Mouse (Mus musculus) cerebellum, postnatal 25 days (tissue): ENCODE measurements around the gene Arl4a.

ENCODE experiments used
- DNase-seq, 2 experiments: peaks; one replicate each; pipeline ENCODE4 v3.0.0; 2021; ENCODE audit warnings: mixed read lengths in 2 of 2

The Arl4a gene

DNA sequence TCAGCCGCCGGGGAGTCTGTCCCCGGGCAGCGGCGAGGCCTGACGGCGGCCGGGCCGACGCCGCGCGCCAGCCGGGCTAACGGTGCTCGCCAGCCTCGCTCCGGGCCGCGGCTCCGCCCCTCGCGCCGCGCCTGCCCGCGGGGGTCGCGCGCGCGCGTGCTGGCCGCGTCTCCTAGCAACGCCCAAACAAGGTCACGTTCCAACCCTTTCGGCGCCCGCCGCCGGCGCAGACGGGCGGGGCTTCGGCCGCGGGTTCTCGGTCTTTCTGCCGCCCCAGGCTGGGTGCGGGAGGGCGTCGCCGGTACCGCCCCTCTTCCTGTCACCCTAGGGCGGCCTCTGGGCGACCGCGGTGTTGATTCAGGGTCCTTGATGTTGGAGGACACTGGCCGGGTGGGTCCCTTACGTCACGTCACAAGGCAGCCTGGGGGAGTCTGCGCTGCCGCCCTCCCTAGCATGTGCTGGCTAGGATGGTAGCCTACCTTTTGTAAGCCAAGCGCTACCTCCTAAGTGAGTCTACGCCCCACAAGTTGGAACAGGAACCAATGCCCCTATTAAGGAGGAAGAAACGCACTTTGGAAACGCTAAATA lies at the start of gene Arl4a:
Arl4a (minus strand) TSS at position 150 of the 588 bp plus-strand sequence.
- DNase-seq, result peak; percentile 86 to 91

DNA sequence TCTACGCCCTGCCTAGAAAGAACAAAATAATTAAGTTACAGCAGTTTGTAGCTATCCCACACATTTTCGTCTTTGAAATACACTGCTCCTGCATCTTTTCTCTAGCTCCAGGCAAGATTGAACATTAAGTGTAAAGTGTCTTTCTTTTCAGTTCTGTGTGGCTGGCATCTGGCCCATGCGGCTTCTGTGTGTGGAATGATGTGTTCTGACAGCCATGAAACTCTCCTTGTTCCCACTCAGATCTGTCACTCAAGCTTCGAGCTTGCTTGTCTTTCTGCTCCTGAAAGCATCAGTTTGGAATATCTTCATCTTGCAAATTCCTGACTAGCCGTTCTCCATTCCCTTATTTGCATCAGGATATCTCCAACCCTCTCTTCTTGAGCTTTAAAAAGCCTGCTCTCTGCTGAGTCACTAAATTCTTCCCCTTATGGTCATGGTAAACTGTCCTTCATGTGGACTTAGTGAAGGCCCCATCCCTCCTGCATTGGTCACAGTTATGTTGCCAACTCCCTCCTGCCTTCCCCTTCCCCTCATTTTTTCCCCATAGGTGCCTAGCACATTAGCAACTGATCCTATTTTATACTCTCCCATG lies 48.0 kb upstream of the Arl4a start:
- DNase-seq, result no peak

DNA sequence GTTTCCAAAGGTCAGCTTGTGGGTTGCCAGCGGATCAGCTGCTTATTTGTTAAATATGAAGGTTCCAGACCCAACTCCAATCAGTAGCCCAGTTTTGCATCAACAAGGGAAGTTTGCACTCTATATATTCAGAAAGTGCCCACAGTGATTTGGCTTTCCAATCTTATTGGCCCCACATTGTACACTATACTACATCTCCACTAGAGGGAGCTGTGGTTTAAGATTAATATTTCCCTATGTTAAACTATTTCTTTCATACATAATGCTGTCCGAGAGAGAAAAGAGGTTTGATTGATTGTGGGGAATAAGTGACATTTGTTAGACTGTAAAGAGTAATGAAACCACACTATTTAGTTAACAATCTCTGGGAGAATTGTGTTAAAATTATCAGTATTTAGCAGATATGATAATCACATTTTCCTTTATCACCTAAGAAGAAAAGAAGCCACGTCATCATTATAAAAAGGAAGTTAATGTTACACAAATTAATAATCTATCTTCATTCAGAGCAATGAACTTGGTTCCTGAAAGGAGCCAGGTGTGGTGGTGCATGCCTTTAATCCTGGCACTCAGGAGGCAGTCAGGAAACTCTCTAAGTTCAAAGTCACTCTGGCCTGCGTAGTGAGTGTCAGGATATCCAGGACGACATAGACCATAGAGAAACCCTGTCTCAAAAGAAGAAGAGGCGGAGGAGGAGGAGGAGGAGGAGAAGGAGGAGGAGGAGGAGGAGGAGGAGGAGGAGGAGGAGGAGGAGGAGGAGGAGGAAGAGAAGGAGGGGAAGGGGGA lies 44.8 kb upstream of the Arl4a start:
- no peak for DNase-seq

DNA sequence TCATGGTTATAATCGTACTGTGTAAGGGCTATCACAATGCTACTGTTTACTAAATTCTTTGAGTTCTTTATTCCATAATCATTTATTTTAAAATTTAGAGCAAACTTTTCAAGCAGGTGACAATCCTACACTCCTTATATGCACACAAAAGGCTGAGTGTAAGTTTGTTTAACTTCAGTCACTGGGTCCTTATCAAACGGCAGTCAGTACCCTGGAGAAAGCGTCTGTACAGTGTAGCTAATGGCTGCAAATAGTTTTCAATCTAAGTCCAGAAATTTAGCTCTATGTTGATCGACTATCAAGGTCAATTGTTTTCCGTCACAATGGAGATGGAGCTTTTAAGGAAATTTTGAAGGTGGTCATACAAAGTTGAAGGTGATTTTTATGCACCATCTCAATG lies 44.2 kb upstream of the Arl4a start:
- no peak for DNase-seq

DNA sequence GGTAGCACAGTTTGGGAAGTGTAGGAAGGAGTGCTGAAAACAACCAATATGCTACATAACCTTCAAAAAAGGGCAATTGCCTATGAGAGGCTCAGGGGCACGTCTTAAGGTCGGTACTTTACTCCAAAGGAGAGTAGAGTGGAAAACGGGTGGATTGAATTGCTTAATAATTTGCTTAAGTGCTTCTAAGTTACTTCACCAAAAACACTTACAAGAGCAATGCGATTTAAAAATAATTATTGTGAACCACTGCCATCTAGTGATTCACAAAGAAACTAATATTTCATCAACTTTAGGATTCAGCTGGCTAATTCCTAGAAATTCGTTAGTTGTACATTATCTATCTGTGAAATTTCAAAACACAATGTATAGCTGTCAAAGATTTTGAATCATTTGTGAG lies 35.8 kb upstream of the Arl4a start:
- no peak for DNase-seq

DNA sequence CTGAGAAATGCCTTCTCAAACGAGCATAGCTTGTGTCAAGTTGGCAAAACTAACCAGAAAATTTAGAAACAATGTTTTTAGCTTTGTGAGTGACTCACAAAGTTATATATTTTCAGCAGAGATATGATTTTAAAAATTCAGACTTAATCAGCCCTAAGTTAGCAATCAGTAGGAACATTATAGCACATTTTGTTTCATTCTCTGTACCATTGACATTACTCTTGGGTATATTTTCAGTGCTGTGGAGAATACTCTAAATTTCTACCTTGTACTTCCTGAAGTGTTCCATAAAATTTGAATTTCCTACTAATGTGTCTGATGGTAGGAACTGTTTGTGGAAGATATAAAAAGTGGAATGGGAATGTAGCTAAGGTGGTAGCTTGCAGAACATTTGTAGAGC lies 9.2 kb upstream of the Arl4a start:
- no peak for DNase-seq

DNA sequence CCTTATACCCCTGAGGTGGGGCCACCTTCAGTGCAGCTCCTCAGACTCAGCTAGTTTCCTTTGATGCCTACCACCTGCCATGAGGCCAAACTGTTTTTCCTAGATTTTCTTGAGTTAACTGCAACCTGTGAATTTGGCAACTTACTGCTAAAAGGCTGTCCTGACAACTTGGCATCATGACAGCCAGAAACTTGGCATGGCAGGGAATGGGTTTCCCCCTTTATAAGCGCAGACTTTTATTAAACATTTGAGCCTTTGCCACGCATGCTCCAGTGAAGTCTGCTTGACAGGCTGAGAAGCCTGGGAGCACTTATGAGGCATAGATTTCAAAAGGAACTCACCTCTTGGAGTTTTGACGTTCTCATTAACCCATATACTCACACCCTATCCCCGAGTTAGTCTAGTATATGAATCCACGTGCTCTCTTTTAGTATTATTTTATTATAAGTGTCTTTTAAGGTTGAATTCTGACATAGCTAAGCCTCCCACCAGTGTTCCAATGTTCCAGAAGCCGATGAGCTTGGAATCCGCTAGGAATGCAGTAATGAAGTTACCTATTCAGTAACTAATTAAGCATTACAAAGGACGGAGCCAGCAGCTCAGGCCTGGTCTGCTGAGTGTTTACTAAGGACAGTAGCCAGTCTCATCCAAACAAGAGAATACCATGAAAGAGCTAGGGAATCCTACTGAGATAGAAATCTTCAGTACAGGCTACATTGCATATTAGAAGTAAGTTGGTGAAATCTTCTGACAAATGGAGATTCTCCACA lies 6.2 kb upstream of the Arl4a start:
- DNase-seq, result no peak

DNA sequence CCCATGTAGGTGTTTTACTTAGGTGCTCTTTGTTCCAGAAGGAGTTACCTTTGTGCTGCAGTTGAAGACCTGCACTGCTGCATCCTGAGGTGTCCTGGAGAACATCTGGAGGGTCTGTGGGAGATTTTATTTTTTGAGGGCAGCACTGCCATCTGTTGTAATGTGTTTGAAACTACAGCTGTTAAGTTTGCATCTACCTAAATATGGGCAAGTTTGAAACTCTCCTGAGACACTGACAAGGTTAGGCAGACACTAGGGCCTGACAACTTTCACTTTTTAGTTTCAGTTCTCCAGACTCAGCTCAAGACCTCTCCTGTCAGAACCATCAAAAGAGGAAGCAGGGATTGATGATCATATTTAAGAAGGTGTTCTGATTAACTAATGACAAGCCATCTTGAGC lies 2.2 kb upstream of the Arl4a start:
- DNase-seq, result no peak

DNA sequence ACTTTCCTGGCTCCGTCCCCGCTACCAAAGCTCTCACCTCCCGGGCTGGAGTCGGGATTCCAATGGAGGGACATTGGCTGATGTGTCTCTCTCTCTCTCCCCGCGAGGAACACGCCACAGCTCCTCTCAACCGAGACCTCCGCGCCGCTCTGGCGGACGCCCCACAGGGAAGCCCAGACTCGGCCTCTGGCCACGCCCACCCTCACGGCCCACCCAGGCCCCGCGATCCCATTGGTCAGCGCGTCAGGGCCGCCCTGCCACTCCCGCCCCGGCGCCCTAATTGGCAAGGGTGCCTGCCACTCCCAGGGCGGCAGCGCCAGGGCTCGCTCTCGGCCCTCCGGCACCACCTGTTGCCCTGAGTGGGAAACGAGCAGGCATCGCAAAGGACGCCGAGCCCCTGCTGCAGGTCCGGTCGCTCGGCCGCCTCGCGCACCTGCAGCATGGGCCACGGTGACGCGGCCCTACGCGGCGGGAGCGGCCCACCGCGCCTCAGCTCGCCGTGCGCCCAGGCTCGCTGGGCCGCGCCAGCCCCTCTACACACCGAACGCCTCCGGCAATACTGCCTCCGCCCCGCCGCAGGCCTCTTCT lies 505 bp downstream of the Arl4a start:
- DNase-seq, result peak; percentile 96 to 99

DNA sequence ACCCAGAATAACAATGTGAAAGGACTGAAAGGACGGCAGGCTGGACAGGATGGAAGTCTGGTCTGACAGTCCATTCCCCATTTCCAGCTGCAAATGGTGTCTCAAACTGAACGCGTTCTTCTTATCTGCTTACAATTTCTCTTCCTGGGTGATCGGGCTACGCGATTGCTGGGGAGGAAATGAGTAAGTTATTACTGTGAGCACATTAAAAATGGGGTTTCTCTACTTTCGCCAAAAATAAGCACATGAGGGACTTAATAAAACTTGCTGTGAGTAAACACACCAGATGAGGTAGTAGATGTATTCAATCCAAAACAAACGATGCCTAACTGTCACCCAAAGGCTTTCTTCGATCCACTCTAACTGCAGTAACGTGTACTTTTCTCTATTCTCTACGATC lies 1.2 kb downstream of the Arl4a start:
- peak; percentile 9 to 16 for DNase-seq

DNA sequence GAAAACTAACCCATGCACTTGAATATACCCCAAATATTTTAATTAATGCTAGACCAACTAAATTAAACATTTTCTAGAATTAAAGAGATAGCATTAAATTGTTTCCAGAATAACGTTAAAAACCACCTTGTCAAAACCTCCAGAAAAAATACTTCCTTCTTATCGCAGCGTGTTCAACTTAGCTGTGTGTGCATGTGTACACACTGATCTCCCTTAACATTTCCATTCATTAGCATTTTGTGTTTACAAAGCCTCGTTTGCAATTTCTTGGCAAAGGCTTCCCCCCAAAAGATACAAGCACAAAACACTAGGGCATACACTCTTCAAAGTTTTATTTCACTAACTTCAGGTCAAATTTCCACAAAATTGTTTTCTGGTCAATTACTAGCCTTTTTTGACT lies 2.3 kb downstream of the Arl4a start:
- DNase-seq, result no peak

DNA sequence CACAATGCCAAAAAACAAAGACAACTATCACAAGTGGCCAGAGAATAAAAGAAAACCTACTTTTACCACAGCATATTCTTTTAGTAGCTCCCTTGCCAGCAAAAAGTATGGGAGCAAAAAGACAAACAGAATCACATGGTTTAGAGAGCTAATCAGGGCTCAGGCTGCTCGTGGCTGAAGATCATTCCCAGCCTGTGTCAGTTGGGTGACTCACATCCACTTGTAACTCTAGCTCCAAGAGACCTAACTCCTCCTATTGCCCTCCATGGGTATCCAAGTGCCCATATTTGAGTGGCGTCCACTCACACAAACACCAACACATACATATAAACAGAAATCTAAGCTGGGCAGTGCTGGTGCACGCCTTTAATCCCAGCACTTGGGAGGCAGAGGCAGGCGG lies 8.6 kb downstream of the Arl4a start:
- DNase-seq, result no peak

DNA sequence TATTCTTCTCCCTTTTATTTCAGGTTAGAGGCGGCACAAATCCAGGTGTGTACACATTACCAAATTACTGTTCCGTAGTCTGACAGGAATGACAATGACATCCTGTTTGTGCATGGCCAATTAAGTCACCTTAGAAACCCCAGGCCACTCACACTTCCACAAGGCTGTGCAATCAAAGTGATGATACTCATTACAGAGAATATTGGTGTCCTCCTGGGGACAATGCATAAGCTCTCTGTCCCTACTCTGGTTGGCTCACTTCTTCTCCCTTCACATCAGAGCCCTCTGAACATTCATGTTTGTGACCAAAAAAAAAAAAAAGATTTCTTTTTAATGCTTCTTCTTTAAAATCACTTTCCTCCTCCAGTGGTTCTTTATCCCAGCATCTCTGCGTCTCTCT lies 10.0 kb downstream of the Arl4a start:
- DNase-seq, result no peak

DNA sequence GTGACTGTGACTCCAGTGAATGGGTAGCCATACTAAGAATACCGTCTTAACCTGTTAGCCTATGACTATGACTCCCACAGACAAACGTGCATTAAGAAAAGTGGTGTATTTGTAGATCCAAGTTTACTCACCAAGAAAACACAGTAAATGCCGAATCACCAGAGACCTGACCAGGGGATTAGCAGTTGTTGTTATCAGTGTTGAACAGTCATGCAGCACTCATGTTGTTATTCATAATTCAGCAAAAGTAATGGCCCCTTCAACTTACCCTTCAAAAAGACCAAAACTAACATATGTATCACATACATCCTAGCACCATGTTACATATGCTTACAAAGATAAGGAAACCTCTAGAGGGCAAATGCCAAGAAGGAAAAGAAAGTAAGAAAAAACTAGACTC lies 10.4 kb downstream of the Arl4a start:
- no peak for DNase-seq

DNA sequence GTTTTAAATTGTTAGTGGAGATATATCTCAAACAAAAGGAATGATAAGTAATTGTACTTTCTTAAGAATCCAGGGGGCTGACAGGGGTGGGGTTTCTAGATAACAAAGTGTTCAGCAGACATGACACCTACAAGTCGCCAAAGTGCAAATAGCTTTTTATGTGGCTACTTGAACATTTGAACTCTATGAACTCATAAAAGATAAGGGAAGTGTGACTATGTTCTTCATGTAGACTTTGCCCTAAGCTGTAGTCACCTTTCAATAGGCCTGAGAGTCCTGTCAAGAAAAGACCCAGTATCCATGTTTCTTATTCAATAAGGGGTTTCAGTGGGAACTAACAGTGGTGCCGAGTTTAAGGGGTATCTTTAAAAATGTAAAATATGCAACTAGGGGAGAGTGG lies 13.9 kb downstream of the Arl4a start:
- no peak for DNase-seq

DNA sequence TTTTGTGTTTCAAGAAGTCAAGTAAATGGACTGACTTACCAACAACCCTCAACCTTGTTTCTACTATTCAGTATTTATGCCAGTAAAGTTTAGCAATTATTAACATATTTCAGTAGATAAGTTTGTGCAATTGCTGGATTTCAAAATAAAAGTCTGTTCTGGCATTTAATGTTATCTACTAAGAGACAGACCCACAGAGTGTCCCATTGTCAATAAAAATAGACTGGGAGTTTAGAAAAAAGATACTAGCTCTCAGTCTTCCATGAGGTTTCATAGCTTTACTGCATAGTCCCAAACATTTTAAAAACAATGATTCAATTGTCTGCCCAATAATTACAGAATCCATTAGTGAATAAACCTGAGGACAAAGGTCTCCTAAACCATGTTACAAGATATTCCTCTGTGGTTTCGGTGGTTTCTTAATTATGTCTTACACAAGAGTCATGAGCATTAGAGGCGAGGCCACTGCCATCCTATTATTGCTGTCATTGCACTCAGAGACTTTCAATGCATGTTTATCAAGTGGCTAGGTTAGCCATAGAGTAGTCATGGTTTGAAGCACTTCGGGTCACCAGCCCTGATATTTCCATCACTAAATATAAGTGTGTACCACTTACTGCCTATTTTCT lies 14.7 kb downstream of the Arl4a start:
- DNase-seq, result no peak

DNA sequence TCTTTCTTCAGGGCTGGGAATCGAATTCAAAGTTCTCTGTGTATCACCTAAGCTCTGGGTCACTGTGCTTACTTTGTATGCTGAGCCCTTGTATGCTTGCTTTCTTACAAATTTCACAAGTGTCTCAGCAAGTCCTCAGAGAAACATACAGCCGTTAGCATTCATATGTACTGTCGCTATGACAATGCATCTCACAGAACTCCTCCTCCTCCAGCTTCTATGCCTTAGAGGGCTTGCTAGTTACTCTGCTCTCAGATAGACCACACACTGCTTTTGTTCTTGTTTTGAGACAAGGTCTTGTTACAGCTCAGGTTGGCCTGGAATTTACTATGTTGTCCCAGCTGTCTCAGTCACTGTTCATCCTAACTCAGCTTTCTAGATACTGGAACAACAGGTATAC lies 15.5 kb downstream of the Arl4a start:
- DNase-seq, result no peak

DNA sequence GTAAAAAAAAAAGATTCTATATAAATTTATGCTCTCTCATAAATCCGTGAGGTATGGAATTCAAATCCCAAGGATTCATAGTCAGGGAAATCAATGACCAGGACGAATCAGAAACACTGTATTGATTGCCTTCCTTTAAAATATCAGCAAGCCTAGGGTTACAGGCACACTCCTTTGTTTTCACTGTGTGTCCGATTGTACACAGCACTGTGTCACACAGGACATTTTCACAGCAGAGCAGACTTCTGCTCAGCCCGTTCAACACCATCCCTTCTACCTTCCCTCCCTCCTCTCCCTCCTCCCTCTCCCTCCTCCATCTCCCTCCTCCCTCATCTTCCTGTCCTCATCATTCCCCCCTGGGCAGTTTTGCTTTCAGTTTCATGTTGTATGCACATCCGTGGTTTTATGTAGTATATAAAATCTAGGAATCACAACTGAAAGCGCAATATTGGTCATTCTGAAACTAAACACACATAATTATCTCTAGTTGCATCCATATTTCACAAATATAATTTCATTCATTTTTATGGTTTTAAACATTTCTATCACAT lies 19.8 kb downstream of the Arl4a start:
- no peak for DNase-seq

DNA sequence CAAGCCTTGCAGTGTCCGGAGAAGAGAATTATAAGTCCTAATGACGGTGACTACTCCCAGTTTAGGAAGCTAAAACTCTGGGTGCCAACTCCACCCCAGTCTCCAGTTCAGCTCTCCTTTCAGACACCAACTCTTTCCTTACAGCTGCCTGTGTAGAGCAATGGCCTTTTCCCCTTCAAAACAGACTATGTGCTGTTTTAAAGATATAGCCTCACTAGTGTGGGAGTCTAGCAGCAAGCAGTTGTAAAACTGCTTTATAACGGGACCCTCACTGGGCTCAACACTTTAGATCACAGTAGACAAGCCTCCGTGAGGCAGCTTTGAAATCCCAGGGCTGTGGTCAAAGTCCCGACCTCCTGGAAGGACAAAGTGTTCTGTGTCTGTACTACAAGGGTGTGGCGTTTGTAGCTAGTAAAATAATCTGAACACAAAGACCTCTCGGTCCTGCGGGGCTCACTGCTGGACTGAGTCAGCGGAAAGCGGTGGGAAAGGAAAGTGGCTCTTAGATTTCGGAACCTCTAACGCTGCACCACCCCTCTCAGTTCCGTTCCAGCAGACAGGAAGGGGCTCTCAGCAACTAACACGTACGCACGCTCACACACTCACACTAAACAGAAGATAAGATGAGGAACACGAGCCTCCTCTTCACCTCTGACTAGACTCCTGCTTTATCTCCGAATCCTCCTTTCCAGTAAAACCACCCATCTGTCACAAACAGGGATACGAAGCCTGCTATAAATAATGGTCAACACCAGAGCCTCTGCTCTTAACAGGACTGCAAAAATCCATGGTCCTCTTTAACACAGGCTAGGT lies 21.0 kb downstream of the Arl4a start:
- DNase-seq, result peak; percentile 9 to 11

DNA sequence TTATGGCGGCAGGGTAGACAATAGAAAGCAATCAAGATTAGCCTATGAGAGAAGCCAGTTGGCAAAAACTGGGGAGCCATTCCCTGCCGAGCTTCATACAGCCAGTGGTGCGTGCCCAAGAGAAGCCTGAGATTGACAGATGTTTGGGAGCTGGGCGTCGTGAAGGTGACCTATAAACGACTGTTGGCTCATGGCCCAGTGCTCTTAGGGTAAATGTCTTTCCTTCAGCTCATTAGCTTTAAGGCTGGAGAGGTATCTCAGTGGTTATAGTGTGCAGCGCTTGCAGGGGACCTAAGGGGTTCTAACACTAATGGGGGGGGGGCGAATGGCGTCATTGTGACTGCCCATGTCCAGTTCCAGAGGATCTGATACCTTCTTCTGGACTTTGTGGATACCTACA lies 21.8 kb downstream of the Arl4a start:
- no peak for DNase-seq

DNA sequence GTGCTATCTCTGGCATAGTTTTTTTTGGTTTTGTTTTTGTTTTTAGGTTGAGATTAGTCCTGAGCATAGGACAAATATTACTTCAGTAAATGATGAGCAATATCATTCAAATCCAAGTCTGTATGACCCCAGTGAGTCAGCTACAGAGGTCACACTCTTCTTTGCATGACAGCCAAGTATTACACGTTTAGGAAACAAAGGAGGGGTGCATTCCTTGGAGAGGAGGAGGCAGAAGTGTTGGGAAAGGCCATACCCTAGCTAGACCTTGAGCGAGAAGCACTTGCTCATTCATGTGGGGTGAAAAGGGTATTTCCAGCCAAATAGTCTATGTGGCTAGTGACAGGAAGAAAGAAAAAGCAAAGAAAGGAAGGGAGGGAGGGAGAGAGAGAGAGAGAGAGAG lies 28.0 kb downstream of the Arl4a start:
- DNase-seq, result no peak

DNA sequence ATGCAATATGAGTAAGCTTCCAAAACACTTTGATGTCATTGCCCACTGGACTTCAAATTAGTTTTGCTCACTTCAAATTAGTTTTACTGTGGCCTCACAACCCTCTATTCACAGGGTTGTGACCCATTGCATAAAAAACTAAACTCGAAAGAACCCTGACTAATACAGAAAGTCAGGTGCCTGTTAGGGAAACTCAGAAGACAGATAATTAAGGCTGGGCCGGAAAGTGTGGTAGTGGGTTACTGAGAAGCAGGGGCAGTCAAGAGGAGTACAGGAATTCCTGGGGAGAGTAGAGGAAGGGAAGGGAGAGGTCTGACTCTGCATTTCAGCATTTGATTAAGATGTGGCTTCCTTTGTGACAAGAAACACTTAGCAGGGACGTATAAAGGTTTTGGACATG lies 29.4 kb downstream of the Arl4a start:
- no peak for DNase-seq
